ENCODE assay signal across 9 mouse cellular contexts in the genomic region with DNA sequence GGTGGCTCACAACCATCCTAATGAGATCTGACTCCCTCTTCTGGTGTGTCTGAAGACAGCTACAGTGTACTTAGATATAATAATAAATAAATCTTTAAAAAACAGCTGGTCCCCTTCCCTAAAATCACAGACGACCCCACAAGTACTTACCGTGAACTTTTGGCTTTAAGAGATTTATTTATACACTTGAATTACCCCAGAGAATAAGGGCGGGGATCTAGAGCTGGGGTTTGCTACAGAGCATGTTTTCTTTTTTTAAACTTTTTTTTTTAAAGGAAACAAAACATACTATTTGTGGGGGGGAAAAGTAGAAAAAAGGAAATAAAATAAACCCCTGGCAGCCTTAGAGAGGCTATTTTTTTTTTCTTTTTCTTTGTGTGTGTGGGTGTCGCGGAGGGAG. TPM values are rescaled to one million over a fixed set of nuclear protein-coding genes. Genes with fewer than 3 reads are reported as not detected.
A peak's percentile ranks its signal among the peaks of the same experiment; 100 is the strongest.
DNase-seq lines count a peak whose midpoint lies in the region; ATAC-seq and TF ChIP-seq lines count a peak whose summit lies in the region.
"Had no signal": no experiment of that assay in that cellular context is flagged by ENCODE, and none has a peak within 500 bp of the region (broad histone marks: within the 10 kb centered on the region; RNA-seq: fewer than 3 reads in every experiment).

No protein-coding gene starts in this region.

- no peak for DNase-seq in heart, adult 2 months
- DNase-seq in heart, adult 18-20 months, result no peak
- no peak for DNase-seq in thymus, adult 2 months
- DNase-seq in thymus, postnatal 14 days, result no peak
- DNase-seq in liver, embryonic 14.5 days (ENCODE audit: low read depth in 3 of 3, low spot score in 3 of 3), result no peak
- no peak for DNase-seq in adrenal gland, adult (ENCODE audit: inconsistent age in 2 of 2, low spot score in 1 of 2)
- DNase-seq in frontal cortex, adult 2 months (ENCODE audit: extremely low spot score in 1 of 2, low spot score in 1 of 2), result no peak
- no peak for DNase-seq in thymus, postnatal 10 days (ENCODE audit: low spot score in 2 of 2)
- DNase-seq: right cerebral cortex, postnatal 25 days had no signal

- no peak for TF ChIP-seq POLR2A in heart, adult 2 months (IDR thresholded peaks at IDR 0.05; ENCODE audit: insufficient read depth, low read depth, low read length)
- TF ChIP-seq POLR2A in thymus, adult 2 months (IDR thresholded peaks at IDR 0.05; ENCODE audit: control insufficient read depth, extremely low read depth, insufficient read depth, low read length, poor library complexity), result no peak

- H3K27me3 ChIP-seq in heart, adult 2 months (ENCODE audit: control insufficient read depth, insufficient read depth, low read length), result no peaks in the 10 kb centered on the region
- no peaks in the 10 kb centered on the region for H3K27me3 ChIP-seq in thymus, adult 2 months (ENCODE audit: control insufficient read depth, insufficient read depth, low read length)
- H3K27me3 ChIP-seq in liver, embryonic 14.5 days (ENCODE audit: control insufficient read depth, insufficient read depth, low read length), result no peaks in the 10 kb centered on the region

- no peak for ATAC-seq in liver, embryonic 14.5 days (ENCODE audit: insufficient read depth)

- no peaks in the 10 kb centered on the region for H3K36me3 ChIP-seq in heart, adult 2 months (ENCODE audit: control insufficient read depth, insufficient read depth, low read length)
- H3K36me3 ChIP-seq in thymus, adult 2 months (ENCODE audit: control insufficient read depth, insufficient read depth, low read length), result no peaks in the 10 kb centered on the region
- H3K36me3 ChIP-seq in liver, embryonic 14.5 days (replicated peaks; ENCODE audit: control insufficient read depth, insufficient read depth, low read depth), result no peaks in the 10 kb centered on the region

- peaks cover 10% of the 10 kb centered on the region for H3K4me1 ChIP-seq in heart, adult 2 months (ENCODE audit: control insufficient read depth, insufficient read depth, low read length)
- peaks cover 10% of the 10 kb centered on the region for H3K4me1 ChIP-seq in thymus, adult 2 months (replicated peaks; ENCODE audit: control insufficient read depth, insufficient read depth, low read length)
- peaks cover 0 to 13% of the 10 kb centered on the region in 2 experiments; a peak in 2 of 4 replicates for H3K4me1 ChIP-seq in liver, embryonic 14.5 days (replicated peaks; ENCODE audit: control insufficient read depth in 2 of 2, insufficient read depth in 2 of 2, low read length in 1 of 2)

- no peaks in the 10 kb centered on the region for H3K79me2 ChIP-seq in heart, adult 2 months (replicated peaks; ENCODE audit: control insufficient read depth, insufficient read depth, low read length)

- intact Hi-C loops in heart, adult 2 months (cut with DNase I), result loop anchor here (2.0 kb wide), 1 partner anchor 37 kb away; the partner anchor contains the start of gene Nckap5l

- TF ChIP-seq EP300 in heart, adult 2 months (IDR thresholded peaks at IDR 0.05; ENCODE audit: insufficient read depth, low read depth, low read length), result no peak
- no peak for TF ChIP-seq EP300 in liver, embryonic 14.5 days (IDR thresholded peaks at IDR 0.05; ENCODE audit: low read depth)

- no peak overlapping the region for H3K9ac ChIP-seq in heart, adult 2 months (ENCODE audit: low read depth, low read length)
- H3K9ac ChIP-seq in liver, embryonic 14.5 days (replicated peaks), result no peak overlapping the region

- peak; percentile 24 for TF ChIP-seq CTCF in heart, adult 2 months (IDR thresholded peaks at IDR 0.05)
- no peak for TF ChIP-seq CTCF in thymus, adult 2 months (IDR thresholded peaks at IDR 0.05; ENCODE audit: borderline replicate concordance, control insufficient read depth, extremely low read depth, insufficient read depth, low read length, poor library complexity)
- TF ChIP-seq CTCF in liver, embryonic 14.5 days (IDR thresholded peaks at IDR 0.05; ENCODE audit: low read depth), result no peak

- peak overlapping the region; percentile 36 for H3K4me2 ChIP-seq in liver, embryonic 14.5 days (ENCODE audit: low read depth)

- no peaks in the 10 kb centered on the region for H3K9me3 ChIP-seq in liver, embryonic 14.5 days (ENCODE audit: control insufficient read depth, low read length)

- H3K27ac ChIP-seq in heart, adult 2 months, result peak overlapping the region; percentile 94
- no peak overlapping the region for H3K27ac ChIP-seq in thymus, adult 2 months (ENCODE audit: control insufficient read depth, insufficient read depth, low read length)
- H3K27ac ChIP-seq in liver, embryonic 14.5 days, result no peak overlapping the region

- WGBS in heart, adult 2 months, result 30% methylated on average over 5 of the region's 5 CpGs
- 9% methylated on average over 5 of the region's 5 CpGs for WGBS in thymus, adult 2 months
- WGBS in liver, embryonic 14.5 days (ENCODE audit: insufficient replicate concordance), result 30% methylated on average over 5 of the region's 5 CpGs

- no peak overlapping the region for H3K4me3 ChIP-seq in heart, adult 2 months
- peak overlapping the region; percentile 16; the same call in 1 of the 2 replicates for H3K4me3 ChIP-seq in thymus, adult 2 months (ENCODE audit: control insufficient read depth, insufficient read depth, low read length)
- H3K4me3 ChIP-seq in liver, embryonic 14.5 days (ENCODE audit: insufficient read depth in 1 of 2, low read depth in 2 of 2, low read length in 2 of 2), result no peak overlapping the region

RNA-seq across cellular contexts. Expression of gene Tmbim6, which starts 27.4 kb away (rescaled TPM):
- 100 to 1,000 TPM; 207 to 253 TPM for total RNA-seq in heart, adult 2 months (2021)
- 334 and 409 TPM in 2 replicates for polyA plus RNA-seq in heart, adult 2 months (2012; rRNA removed)
- 100 to 1,000 TPM; 225 to 256 TPM for total RNA-seq in heart, adult 18-20 months (2021)
- polyA plus RNA-seq in thymus, adult 2 months (2012; rRNA removed), result 723 and 818 TPM in 2 replicates
- 88.2 and 99.7 TPM in 2 replicates for polyA plus RNA-seq in liver, embryonic 14.5 days (2012; rRNA removed)
- polyA plus RNA-seq in liver, embryonic 14.5 days (2014; fragmentation: Nextera tagmentation; extraction: Ambion mirVana), result 187 and 202 TPM in 2 replicates
- 365 and 368 TPM in 2 replicates for polyA plus RNA-seq in frontal cortex, adult 2 months (2012; rRNA removed)

RNA-seq across cellular contexts. Expression of gene Nckap5l, which starts 37.4 kb away (rescaled TPM):
- 1 to 10 TPM; 4.2 to 5.2 TPM for total RNA-seq in heart, adult 2 months (2021)
- polyA plus RNA-seq in heart, adult 2 months (2012; rRNA removed), result 3.5 and 4.5 TPM in 2 replicates
- 1 to 10 TPM; 2.5 to 3.8 TPM for total RNA-seq in heart, adult 18-20 months (2021)
- 48.1 and 48.6 TPM in 2 replicates for polyA plus RNA-seq in thymus, adult 2 months (2012; rRNA removed)
- 0.70 and 1.2 TPM in 2 replicates for polyA plus RNA-seq in liver, embryonic 14.5 days (2012; rRNA removed)
- polyA plus RNA-seq in liver, embryonic 14.5 days (2014; fragmentation: Nextera tagmentation; extraction: Ambion mirVana), result 0.85 and 1.4 TPM in 2 replicates
- polyA plus RNA-seq in frontal cortex, adult 2 months (2012; rRNA removed), result 14.4 and 14.6 TPM in 2 replicates

RNA-seq across cellular contexts. Expression of gene Fmnl3, which starts 49.8 kb away (rescaled TPM):
- total RNA-seq in heart, adult 2 months (2021), result 10 to 100 TPM; 14.6 to 18.1 TPM
- 18.6 and 29.3 TPM in 2 replicates for polyA plus RNA-seq in heart, adult 2 months (2012; rRNA removed)
- 10 to 100 TPM; 13.4 to 14.8 TPM for total RNA-seq in heart, adult 18-20 months (2021)
- 55.5 and 59.6 TPM in 2 replicates for polyA plus RNA-seq in thymus, adult 2 months (2012; rRNA removed)
- 3.2 and 3.7 TPM in 2 replicates for polyA plus RNA-seq in liver, embryonic 14.5 days (2012; rRNA removed)
- 1.4 and 1.5 TPM in 2 replicates for polyA plus RNA-seq in liver, embryonic 14.5 days (2014; fragmentation: Nextera tagmentation; extraction: Ambion mirVana)
- polyA plus RNA-seq in frontal cortex, adult 2 months (2012; rRNA removed), result 18.5 and 19.9 TPM in 2 replicates

RNA-seq across cellular contexts. Expression of gene Bcdin3d, which starts 54.4 kb away (rescaled TPM):
- total RNA-seq in heart, adult 2 months (2021), result 1 to 10 TPM; 2.5 to 3.1 TPM
- polyA plus RNA-seq in heart, adult 2 months (2012; rRNA removed), result 4.2 and 4.3 TPM in 2 replicates
- total RNA-seq in heart, adult 18-20 months (2021), result 1 to 10 TPM; 3.7 to 3.9 TPM
- 12.4 and 13.7 TPM in 2 replicates for polyA plus RNA-seq in thymus, adult 2 months (2012; rRNA removed)
- polyA plus RNA-seq in liver, embryonic 14.5 days (2012; rRNA removed), result 3.0 and 3.3 TPM in 2 replicates
- 5.0 TPM in 2 replicates for polyA plus RNA-seq in liver, embryonic 14.5 days (2014; fragmentation: Nextera tagmentation; extraction: Ambion mirVana)
- 5.7 and 6.8 TPM in 2 replicates for polyA plus RNA-seq in frontal cortex, adult 2 months (2012; rRNA removed)
